Mouse (Mus musculus) forelimb bud, embryonic 11.5 days (tissue): Measurements from ENCODE around the gene Spata13.

Experiments used
- DNase-seq: peaks from one replicate; pipeline ENCODE4 v3.0.0-alpha.2; 2012; ENCODE audit warnings: low read depth, low spot score

The Spata13 gene

GRCm38 (mm10) chr14:60633961-60634864 is at the start of gene Spata13:
Spata13 (plus strand) TSS chr14:60634001.
- DNase-seq, result peak; percentile 87

GRCm38 (mm10) chr14:60586687-60587453 is 46.9 kb upstream of the Spata13 start:
- peak; percentile 16 for DNase-seq

- DNase-seq, result no peak
Measured at GRCm38 (mm10) chr14:60589001-60589400, 44.8 kb upstream of the Spata13 start.

- DNase-seq, result no peak
Measured at GRCm38 (mm10) chr14:60592339-60592738, 41.5 kb upstream of the Spata13 start.

- no peak for DNase-seq
Measured at GRCm38 (mm10) chr14:60592822-60593221, 41.0 kb upstream of the Spata13 start.

- DNase-seq, result no peak
Measured at GRCm38 (mm10) chr14:60597571-60597970, 36.2 kb upstream of the Spata13 start.

GRCm38 (mm10) chr14:60599044-60599443 is 34.8 kb upstream of the Spata13 start:
- DNase-seq, result no peak

GRCm38 (mm10) chr14:60605564-60605963 is 28.2 kb upstream of the Spata13 start:
- no peak for DNase-seq

GRCm38 (mm10) chr14:60606194-60606593 is 27.6 kb upstream of the Spata13 start:
- DNase-seq, result no peak

GRCm38 (mm10) chr14:60607743-60608142 is 26.1 kb upstream of the Spata13 start:
- DNase-seq, result no peak

GRCm38 (mm10) chr14:60609160-60609559 is 24.6 kb upstream of the Spata13 start:
- DNase-seq, result no peak

- DNase-seq, result peak; percentile 19
Measured at GRCm38 (mm10) chr14:60612671-60613070, 21.1 kb upstream of the Spata13 start.

GRCm38 (mm10) chr14:60621076-60621475 is 12.7 kb upstream of the Spata13 start:
- DNase-seq, result no peak

- no peak for DNase-seq
Measured at GRCm38 (mm10) chr14:60625486-60625885, 8.3 kb upstream of the Spata13 start.

- no peak for DNase-seq
Measured at GRCm38 (mm10) chr14:60629887-60630460, 3.8 kb upstream of the Spata13 start.

- DNase-seq, result no peak
Measured at GRCm38 (mm10) chr14:60630981-60631380, 2.8 kb upstream of the Spata13 start.

GRCm38 (mm10) chr14:60634877-60635771 is 1.3 kb downstream of the Spata13 start:
- DNase-seq, result peak; percentile 30

GRCm38 (mm10) chr14:60635911-60636607 is 2.3 kb downstream of the Spata13 start:
- DNase-seq, result no peak

GRCm38 (mm10) chr14:60636608-60636980 is 2.8 kb downstream of the Spata13 start:
- DNase-seq, result no peak

GRCm38 (mm10) chr14:60636996-60637395 is 3.2 kb downstream of the Spata13 start:
- DNase-seq, result no peak

- DNase-seq, result no peak
Measured at GRCm38 (mm10) chr14:60638159-60638558, 4.4 kb downstream of the Spata13 start.
